Mouse (Mus musculus): ENCODE results near the gene Tomm5.
"Not testable (repeated sequence)": the region's sequence is repeated elsewhere in the genome, so short reads cannot be mapped to it uniquely, and the experiment has no call there.

The Tomm5 gene

GRCm38 (mm10) chr4:45066036-45066730 is 41.7 kb downstream of the Tomm5 start:
- DNase-seq (ENCODE audit: extremely low spot score): no peak

- DNase-seq (ENCODE audit: extremely low spot score): no peak
These were observed 43.3 kb downstream of the Tomm5 start for GRCm38 (mm10) chr4:45064577-45064976.

- not testable (repeated sequence) for DNase-seq (ENCODE audit: extremely low spot score)
These were observed 44.1 kb downstream of the Tomm5 start for GRCm38 (mm10) chr4:45063836-45064235.

GRCm38 (mm10) chr4:45055451-45055850 is 52.5 kb downstream of the Tomm5 start:
- no peak for DNase-seq (ENCODE audit: extremely low spot score)
